Mouse (Mus musculus): ENCODE data around the gene C5ar1. TPM values are rescaled to one million over a fixed set of nuclear protein-coding genes. Genes with fewer than 3 reads are reported as not detected.

C5ar1 gene
- 3.1 and 3.9 TPM in 2 replicates for polyA plus RNA-seq (2012; rRNA removed; ENCODE audit: low replicate concordance)

DNA sequence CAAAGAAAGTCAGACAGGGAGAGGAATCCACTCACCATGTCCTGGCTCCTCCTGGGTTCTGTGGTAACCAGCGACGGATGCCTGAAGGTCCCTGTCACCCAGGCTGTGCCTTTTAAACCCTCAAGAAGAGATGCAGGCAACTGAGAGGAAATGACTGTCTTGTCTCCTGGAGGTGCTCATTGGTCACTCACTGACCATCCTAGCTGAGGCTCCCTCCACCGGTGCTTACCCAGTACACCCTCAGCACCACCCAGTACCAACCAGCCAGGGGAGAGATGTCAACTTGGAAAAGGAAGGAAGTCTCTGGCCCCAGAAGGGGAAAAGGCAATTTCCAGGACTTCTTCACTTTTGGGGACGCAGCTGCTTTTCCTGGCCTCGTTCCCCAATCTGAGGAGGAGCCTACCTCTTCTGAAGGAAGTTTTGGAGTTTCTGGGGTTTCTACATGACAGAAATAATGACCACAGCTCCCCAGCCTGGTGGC is at the start of gene C5ar1:
C5ar1 (minus strand) TSS at position 431 of the 481 bp plus-strand sequence.

DNA sequence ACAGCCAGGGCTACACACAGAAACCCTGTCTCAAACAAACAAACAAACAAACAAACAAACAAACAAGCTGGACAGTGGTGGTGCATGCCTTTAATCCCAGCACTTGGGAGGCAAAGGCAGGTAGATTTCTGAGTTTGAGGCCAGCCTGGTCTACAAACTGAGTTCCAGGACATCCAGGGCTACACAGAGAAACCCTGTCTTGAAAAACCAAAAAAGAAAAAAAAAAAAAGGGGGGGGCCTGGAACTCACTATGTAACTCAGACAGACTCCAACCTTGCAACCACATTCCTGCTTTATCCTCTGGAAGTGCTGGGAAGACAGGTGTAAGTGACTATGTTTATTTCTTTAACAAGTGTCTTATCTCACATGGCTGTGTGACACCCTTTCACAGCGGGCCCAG is 48.8 kb upstream of the C5ar1 start, which contains the start of gene Bbc3:
Bbc3 (plus strand) TSS at position 301 of the 400 bp plus-strand sequence.

DNA sequence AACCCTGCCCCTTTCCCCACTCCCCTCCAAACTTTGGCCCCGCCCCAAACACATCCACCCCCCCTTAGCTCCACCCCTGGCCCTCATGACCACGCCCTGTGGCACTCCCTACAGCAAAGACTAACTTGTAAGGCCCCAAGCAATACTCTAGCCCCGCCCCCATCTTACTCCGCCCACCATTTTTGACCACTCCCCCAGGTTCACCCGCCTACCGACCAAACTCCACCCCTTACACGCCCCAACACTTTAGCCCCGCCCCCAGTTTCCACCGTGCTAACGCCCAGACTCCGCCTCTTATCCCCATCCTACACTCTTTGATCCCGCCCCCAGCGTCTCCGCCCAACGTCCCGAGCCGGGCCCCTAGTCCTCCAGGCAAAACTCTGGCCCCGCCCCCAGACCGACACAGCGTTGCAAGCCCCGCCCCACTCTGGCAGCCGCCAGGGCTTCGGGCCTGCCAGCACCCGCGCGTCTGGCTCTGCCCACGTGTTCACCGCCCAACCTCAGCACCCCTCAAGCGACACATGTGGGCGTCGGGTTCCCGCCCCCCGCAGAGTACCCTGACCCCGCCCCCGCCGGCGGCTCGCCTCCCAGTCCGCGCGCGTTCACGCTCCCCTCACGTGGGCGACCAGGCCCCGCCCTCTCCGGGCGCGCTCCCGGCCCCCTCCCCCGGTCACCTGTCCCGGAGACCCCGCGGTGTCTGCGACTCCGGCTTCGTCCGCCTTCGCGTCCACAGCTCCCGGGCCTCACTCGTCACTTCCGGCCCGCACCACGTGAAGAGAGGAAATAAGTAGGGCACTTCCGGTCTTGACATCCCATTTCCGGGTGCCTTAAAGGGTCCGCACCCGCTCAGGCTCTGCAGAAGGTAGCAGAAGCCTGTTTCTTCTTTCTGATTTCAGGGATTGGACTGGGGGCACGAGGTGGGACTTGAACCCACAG is 27.0 kb upstream of the C5ar1 start, which contains the start of gene Ccdc9:
Ccdc9 (minus strand) TSS at position 770 of the 936 bp plus-strand sequence.

DNA sequence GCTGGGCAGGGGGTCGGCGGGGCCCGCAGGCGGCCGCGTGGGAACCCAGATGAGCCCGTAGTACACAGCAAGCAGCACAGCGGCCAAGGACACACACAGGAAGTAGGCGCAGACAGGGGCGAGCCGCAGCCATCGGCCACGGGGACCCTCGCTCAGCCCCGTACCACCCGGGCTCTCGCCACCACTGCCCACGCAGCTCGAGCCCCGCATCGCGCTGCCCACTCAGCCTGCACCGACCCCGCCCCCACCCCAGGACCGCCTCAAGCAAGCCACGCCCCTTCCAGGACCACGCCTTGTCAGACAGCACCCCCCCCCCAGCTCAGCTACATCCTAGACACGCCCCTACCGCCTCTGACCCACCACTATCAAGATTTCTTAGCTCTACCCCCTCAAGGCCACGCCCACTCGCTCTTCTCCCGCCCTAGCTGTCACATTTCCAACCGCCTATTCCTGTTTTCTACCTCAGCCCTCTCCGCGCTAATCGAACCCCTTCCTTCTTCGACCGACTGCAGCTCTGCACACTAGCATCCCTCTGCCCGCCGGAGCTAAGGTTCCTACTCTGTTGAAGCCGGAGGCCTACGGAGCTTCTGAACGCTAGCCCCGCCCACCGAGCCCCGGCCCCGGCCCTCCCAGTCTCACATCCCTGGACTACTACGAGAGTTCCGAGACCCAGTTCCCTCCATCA is 13.9 kb upstream of the C5ar1 start, which contains the start of gene Inafm1:
Inafm1 (minus strand) TSS at position 537 of the 685 bp plus-strand sequence.

DNA sequence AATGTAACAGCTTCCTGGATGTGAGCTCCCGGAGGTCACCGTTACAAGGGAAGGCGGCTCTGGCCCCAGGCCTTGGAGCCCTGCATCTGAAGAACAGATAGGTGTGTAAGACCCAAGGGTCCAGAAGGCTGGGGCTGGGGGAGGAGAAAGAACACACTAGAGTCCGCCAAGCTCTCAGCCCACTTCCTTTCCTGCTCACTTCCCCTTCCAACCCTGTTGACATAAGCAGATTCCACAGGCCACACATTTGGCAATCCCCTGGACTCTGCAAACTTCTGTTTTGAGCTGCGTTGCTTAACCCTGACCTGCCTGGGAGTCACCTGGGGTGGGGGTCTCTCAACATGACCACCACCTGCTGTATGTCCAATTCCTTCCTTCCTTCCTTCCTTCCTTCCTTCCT is 15.3 kb downstream of the C5ar1 start, which contains the start of gene C5ar2:
C5ar2 (minus strand) TSS at position 88 of the 400 bp plus-strand sequence.

DNA sequence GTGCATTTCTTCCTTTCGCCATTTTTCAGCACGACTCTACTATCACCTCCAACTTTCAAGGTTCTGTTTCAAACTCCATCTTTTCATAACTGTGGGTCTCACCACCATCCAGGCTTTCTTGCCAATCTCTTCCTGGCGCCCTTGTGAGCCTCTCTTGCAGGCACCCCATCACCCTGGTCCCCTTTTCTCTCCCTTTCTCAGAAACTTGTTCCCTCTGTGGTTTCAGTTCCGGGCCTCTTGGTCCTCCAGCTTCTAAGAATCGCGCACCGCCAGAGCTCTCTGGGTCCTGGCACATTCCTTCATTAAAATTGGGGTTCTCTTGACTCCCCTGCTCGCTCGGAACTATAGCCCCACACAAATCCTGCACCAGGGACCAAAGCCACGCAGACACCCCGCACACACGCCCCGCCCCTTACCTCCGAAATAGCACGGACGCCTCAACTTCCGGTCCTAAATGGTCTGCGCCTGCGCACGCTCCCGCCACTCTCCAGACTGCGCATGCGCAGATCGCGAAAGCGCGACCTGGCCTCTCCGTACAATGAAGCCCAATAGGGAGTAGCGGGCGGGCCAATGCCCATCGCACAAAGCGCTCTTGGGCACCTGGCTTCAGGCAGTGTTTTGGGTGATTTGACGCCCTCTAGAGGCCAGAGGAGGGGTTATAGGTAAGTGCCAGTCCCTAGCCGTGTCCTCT is 37.6 kb downstream of the C5ar1 start, which contains the start of gene Dhx34:
Dhx34 (minus strand) TSS at position 456 of the 691 bp plus-strand sequence.

Other genes starting within 250 kb of the C5ar1 start
- 21.7 and 24.8 TPM in 2 replicates for gene Bicra, start 211.6 kb downstream of the C5ar1 start, polyA plus RNA-seq (2012; rRNA removed; ENCODE audit: low replicate concordance)
- gene Zfp541, start 197.7 kb downstream of the C5ar1 start, polyA plus RNA-seq (2012; rRNA removed; ENCODE audit: low replicate concordance), result 0.04 TPM in 1 of 2 replicates, not detected in the other
- gene Napa, start 161.1 kb downstream of the C5ar1 start, polyA plus RNA-seq (2012; rRNA removed; ENCODE audit: low replicate concordance), result 166 and 199 TPM in 2 replicates
- gene Kptn, start 139.6 kb downstream of the C5ar1 start, polyA plus RNA-seq (2012; rRNA removed; ENCODE audit: low replicate concordance), result 13.4 and 26.8 TPM in 2 replicates
- gene Slc8a2, start 129.7 kb downstream of the C5ar1 start, polyA plus RNA-seq (2012; rRNA removed; ENCODE audit: low replicate concordance), result 1.4 and 1.8 TPM in 2 replicates
- 17.4 and 19.3 TPM in 2 replicates for gene Meis3, start 84.5 kb downstream of the C5ar1 start, polyA plus RNA-seq (2012; rRNA removed; ENCODE audit: low replicate concordance)
- gene Dhx34, start 37.5 kb downstream of the C5ar1 start, polyA plus RNA-seq (2012; rRNA removed; ENCODE audit: low replicate concordance), result 29.2 and 30.2 TPM in 2 replicates
- gene C5ar2, start 15.4 kb downstream of the C5ar1 start, polyA plus RNA-seq (2012; rRNA removed; ENCODE audit: low replicate concordance), result 0.22 and 0.33 TPM in 2 replicates
- 123 and 203 TPM in 2 replicates for gene Inafm1, start 14.1 kb upstream of the C5ar1 start, polyA plus RNA-seq (2012; rRNA removed; ENCODE audit: low replicate concordance)
- 17.7 and 25.4 TPM in 2 replicates for gene Ccdc9, start 27.3 kb upstream of the C5ar1 start, polyA plus RNA-seq (2012; rRNA removed; ENCODE audit: low replicate concordance)
- gene Bbc3, start 48.9 kb upstream of the C5ar1 start, polyA plus RNA-seq (2012; rRNA removed; ENCODE audit: low replicate concordance), result 26.1 and 54.3 TPM in 2 replicates
- 9.4 and 12.3 TPM in 2 replicates for gene Sae1, start 128.3 kb upstream of the C5ar1 start, polyA plus RNA-seq (2012; rRNA removed; ENCODE audit: low replicate concordance)
- 39.5 and 41.1 TPM in 2 replicates for gene Zc3h4, start 141.4 kb upstream of the C5ar1 start, polyA plus RNA-seq (2012; rRNA removed; ENCODE audit: low replicate concordance)
- 271 and 522 TPM in 2 replicates for gene Tmem160, start 193.2 kb upstream of the C5ar1 start, polyA plus RNA-seq (2012; rRNA removed; ENCODE audit: low replicate concordance)
- gene Npas1, start 218.2 kb upstream of the C5ar1 start, polyA plus RNA-seq (2012; rRNA removed; ENCODE audit: low replicate concordance), result 0.11 TPM in 1 of 2 replicates, not detected in the other